Mouse (Mus musculus) olfactory bulb, adult 2 months (tissue): ENCODE data around the gene Slc47a1.

ENCODE experiments used
- CTCF ChIP-seq: fragments of 200-500 bp; IDR thresholded peaks from 2 replicates; pipeline ENCODE4 v1.5.1; 2012; ENCODE audit warnings: low read depth, mild to moderate bottlenecking, low read length, moderate library complexity; ENCODE audit not compliant: insufficient read depth
- POLR2A ChIP-seq: fragments of 200-500 bp; IDR thresholded peaks from 2 replicates; pipeline ENCODE4 v1.6.1; 2012; ENCODE audit warnings: mild to moderate bottlenecking, low read depth, low read length, moderate library complexity; ENCODE audit not compliant: insufficient read depth

- TF ChIP-seq POLR2A (no peak), CTCF (no peak)
These were observed 23.6 kb upstream of the Slc47a1 start for GRCm38 (mm10) chr11:61401794-61402193.
